Mouse (Mus musculus): ENCODE data around the gene Gcnt3. TPM values are rescaled to one million over a fixed set of nuclear protein-coding genes. Genes with fewer than 3 reads are reported as not detected.
A peak's percentile ranks its signal among the peaks of the same experiment; 100 is the strongest.

The Gcnt3 gene
- polyA plus RNA-seq, 1 experiment from 2014 or later = 8.3 TPM

DNA sequence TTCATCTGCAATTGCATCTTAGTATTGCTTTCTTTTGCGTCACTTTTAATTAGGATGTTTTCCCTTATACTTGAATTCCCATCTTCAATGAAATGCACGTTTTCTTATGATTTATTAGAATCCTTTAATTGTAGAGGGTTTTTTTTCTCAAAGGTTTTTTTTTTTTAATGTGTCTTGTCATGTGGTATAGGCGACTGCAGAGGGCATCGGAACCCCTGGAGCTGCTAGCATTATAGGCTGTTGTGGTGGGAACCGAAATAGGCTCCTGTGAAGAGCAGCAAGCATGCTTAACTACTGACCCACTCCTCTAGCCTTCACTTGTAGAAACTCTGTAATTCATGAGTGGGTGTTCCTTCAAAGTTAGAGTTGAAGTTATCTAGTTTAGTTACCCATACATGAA, 47.5 kb downstream of the Gcnt3 start:
- no peak for ATAC-seq
- Histone ChIP-seq H3K9ac (no peak overlapping the region; the same call in 1 of the 2 replicates), H3K27ac (no peak overlapping the region), H3K36me3 (no peaks in the 10 kb centered on the region; the same call in 1 of the 2 replicates), H3K4me3 (replicated peaks) (peak overlapping the region; percentile 73), H3K4me2 (replicated peaks) (peak overlapping the region; percentile 61), H3K9me3 (no peaks in the 10 kb centered on the region), H3K4me1 (replicated peaks) (peaks cover 19% of the 10 kb centered on the region), H3K27me3 (replicated peaks) (no peaks in the 10 kb centered on the region)
- 18% methylated on average over 5 of the region's 5 CpGs for WGBS

DNA sequence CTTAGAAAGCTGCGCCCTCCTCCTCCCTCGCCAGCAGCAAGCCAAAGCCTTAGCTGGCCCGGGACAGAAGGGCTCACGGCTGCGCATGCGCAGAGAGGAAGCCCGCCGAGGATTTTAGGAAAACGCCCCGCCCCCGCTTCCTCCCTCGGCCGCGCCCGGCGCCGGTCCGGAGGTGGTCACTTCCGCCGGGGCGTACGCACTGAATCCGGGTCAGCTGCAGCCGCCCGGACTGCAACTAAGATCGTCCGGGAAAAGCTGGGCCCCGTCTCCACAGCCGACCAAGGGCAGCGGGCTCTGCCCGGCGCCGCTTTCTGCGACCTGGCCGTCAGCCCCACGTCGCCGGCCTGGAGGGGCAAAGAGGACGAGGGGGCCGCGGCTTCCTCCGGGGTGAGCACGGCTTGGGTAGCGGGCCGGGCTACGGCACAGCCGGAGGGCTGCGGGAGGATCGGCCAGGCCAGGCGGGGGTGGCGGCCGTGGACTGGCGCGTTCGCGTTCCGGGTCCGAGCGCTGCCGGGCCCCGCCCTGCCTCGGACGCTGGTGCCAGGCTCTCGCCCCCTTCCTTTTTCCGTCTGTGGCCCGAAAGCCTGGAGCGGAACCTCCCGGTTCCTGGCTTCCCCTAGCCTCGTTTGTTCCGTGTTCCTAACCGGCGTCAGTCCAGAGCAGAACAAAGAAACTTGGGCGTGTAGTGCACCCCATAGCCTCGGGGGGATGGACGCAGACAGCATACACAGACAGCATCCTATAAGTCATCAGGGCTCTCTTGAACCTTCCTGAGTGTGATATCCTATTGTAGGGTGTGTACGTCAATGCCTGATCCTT, 48.4 kb downstream of the Gcnt3 start, which contains the start of gene Bnip2:
Gene Bnip2 (plus strand): TSS at position 164 of the 819 bp plus-strand sequence.
- WGBS = under 1% methylated on average over 76 of the region's 76 CpGs
- H3K27ac ChIP-seq = peak within 1 kb of the TSS; percentile 91
- H3K4me1 ChIP-seq (replicated peaks) = peaks cover 19% of the 10 kb centered on the region
- H3K27me3 ChIP-seq (replicated peaks) = no peaks in the 10 kb centered on the region
- peak within 1 kb of the TSS; percentile 73 for H3K4me3 ChIP-seq (replicated peaks)
- ATAC-seq = peak; percentile 95
- peak within 1 kb of the TSS; percentile 90 for H3K9ac ChIP-seq
- H3K9me3 ChIP-seq = no peaks in the 10 kb centered on the region
- H3K36me3 ChIP-seq = no peaks in the 10 kb centered on the region; the same call in 1 of the 2 replicates
- H3K4me2 ChIP-seq (replicated peaks) = peak within 1 kb of the TSS; percentile 61

DNA sequence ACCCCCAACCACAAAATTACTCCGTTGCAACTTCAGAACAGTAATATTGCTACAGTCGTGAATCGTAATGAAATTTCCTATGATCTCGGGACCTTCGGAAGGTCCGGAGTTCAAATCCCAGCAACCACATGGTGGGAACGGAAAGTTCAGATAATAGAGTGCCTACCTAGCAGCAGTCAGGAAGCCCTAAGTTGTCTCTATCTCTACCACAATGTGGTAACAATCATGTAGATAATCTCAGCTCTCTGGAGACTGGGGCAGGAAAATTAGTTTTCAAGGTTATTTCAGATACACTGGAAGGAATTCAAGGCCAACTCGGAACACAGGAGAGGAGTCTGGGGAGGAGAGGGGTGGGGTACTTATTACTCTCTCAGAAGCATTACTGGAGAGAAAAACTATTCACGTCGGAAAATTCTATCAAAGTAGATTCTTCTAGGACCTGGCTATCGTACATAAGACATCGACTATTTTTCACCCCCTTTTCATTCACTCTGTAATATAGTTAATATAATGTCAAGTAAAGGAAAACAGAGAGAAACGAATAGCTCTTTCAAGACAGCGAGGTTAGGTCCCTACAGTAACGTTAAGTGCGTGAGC, 49.1 kb downstream of the Gcnt3 start:
- no peaks in the 10 kb centered on the region; the same call in 1 of the 2 replicates for H3K36me3 ChIP-seq
- ATAC-seq = peak; percentile 29
- peak overlapping the region; percentile 90 for H3K9ac ChIP-seq
- peak overlapping the region; percentile 61 for H3K4me2 ChIP-seq (replicated peaks)
- no peaks in the 10 kb centered on the region for H3K9me3 ChIP-seq
- peak overlapping the region; percentile 73 for H3K4me3 ChIP-seq (replicated peaks)
- no peaks in the 10 kb centered on the region for H3K27me3 ChIP-seq (replicated peaks)
- 36% methylated on average over 16 of the region's 16 CpGs for WGBS
- peaks cover 19% of the 10 kb centered on the region for H3K4me1 ChIP-seq (replicated peaks)
- peak overlapping the region; percentile 42; the same call in 1 of the 2 replicates for H3K27ac ChIP-seq

DNA sequence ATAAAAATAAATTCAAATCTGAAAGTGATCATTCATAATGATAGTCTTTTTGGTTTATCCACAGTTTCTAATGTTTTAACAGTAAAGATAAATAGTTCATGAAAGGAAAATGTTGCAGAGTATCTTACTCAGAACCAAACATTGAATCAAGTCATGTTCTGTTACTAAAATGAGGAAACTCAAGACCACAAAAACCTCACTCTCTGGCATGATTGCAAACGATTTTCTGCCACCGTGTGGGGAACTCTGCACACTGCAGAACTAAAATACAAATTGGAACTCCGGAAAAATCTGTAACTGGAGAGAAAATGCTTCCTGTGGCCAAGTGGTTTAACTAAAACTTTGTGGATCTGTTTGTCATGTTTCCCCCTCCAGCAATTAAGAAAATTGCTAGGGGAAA, 50.3 kb downstream of the Gcnt3 start:
- 2% methylated on average over 3 of the region's 3 CpGs for WGBS
- Histone ChIP-seq H3K27me3 (replicated peaks) (no peaks in the 10 kb centered on the region), H3K4me1 (replicated peaks) (peaks cover 14% of the 10 kb centered on the region), H3K27ac (no peak overlapping the region), H3K9me3 (no peaks in the 10 kb centered on the region), H3K4me2 (replicated peaks) (no peak overlapping the region), H3K36me3 (no peaks in the 10 kb centered on the region; the same call in 1 of the 2 replicates), H3K4me3 (replicated peaks) (no peak overlapping the region), H3K9ac (no peak overlapping the region)
- no peak for ATAC-seq

DNA sequence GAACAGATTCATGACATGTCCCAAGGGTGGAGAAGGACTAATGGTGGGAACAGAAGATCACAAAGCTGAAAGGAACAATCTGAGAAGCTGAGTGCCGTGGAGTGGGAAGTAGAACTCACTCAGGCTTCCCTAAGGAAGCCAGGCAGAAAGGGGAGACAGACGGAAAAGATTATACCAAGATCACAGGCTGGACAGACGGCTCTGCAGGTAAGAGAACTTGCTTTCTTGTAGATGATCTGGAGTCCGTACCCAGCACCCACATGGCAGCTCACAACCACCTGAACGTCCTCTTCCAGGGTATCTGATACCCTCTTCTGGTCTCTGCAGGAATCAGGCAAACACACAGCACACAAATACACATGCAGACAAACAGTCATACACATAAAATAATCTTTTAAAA, 51.3 kb downstream of the Gcnt3 start:
- Histone ChIP-seq H3K4me1 (replicated peaks) (peaks cover 7% of the 10 kb centered on the region), H3K27ac (no peak overlapping the region), H3K9me3 (no peaks in the 10 kb centered on the region), H3K4me3 (replicated peaks) (no peak overlapping the region), H3K4me2 (replicated peaks) (no peak overlapping the region), H3K9ac (no peak overlapping the region), H3K27me3 (replicated peaks) (no peaks in the 10 kb centered on the region), H3K36me3 (no peaks in the 10 kb centered on the region)
- 85% methylated on average over 5 of the region's 5 CpGs for WGBS
- ATAC-seq = no peak

DNA sequence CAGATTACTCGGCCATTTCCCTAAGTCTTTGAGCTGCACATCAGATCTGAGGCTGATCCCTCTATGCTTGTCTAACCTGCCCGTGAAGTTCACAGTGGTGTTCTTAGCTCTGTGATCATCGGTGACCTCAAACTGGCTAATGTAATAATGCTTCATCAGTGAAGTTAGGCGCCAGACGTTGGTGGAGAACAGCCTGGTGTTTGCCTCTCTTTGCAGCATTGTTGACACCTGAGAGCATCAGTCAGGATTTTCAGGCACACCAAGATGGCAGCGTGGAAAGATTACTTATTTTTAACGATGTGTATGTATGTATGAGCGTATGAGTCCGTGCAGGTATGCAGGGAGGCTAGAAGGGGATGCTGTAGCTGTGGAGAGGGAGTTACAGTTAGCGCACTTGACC, 51.8 kb downstream of the Gcnt3 start:
- Histone ChIP-seq H3K4me1 (replicated peaks) (peaks cover 7% of the 10 kb centered on the region), H3K4me2 (replicated peaks) (no peak overlapping the region), H3K4me3 (replicated peaks) (no peak overlapping the region), H3K36me3 (no peaks in the 10 kb centered on the region), H3K9me3 (no peaks in the 10 kb centered on the region), H3K27me3 (replicated peaks) (no peaks in the 10 kb centered on the region), H3K27ac (no peak overlapping the region), H3K9ac (no peak overlapping the region)
- WGBS = 74% methylated on average over 10 of the region's 10 CpGs
- no peak for ATAC-seq

DNA sequence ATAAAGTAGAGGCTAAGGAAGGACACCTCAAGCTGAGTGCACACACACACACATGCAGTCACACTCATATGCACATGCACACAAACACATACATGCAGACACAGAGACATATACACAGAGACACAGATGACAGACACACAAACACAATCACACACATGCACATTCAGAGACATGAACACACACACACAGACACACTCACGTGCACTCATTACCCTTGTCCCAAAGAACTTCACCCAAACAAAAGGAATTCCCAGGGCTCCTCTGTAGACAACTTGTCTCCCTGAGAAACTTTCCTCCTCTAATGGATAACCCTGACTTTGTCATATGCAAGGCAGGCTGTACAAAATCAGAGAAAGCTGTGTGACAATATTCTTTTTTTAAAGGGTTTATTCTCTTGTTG, 52.4 kb downstream of the Gcnt3 start:
- Histone ChIP-seq H3K9me3 (no peaks in the 10 kb centered on the region), H3K4me1 (replicated peaks) (peaks cover 2% of the 10 kb centered on the region), H3K36me3 (no peaks in the 10 kb centered on the region), H3K27ac (no peak overlapping the region), H3K9ac (no peak overlapping the region), H3K4me2 (replicated peaks) (no peak overlapping the region), H3K4me3 (replicated peaks) (no peak overlapping the region), H3K27me3 (replicated peaks) (no peaks in the 10 kb centered on the region)
- 74% methylated on average over 1 of the region's 1 CpGs for WGBS
- no peak for ATAC-seq

Other genes starting within 250 kb of the Gcnt3 start
- 67.0 and 72.1 TPM in 2 replicates for gene Bnip2, start 48.6 kb downstream of the Gcnt3 start, polyA plus RNA-seq (2015; fragmentation: Nextera tagmentation; extraction: Ambion mirVana)
- 177 and 182 TPM in 2 replicates for gene Gtf2a2, start 25.5 kb downstream of the Gcnt3 start, polyA plus RNA-seq (2015; fragmentation: Nextera tagmentation; extraction: Ambion mirVana)
- 7.1 and 10.9 TPM in 2 replicates for gene Fam81a, start 104.5 kb upstream of the Gcnt3 start, polyA plus RNA-seq (2015; fragmentation: Nextera tagmentation; extraction: Ambion mirVana)
- 18.4 and 19.4 TPM in 2 replicates for gene Myo1e, start 169.3 kb upstream of the Gcnt3 start, polyA plus RNA-seq (2015; fragmentation: Nextera tagmentation; extraction: Ambion mirVana)